Mouse (Mus musculus): ENCODE data around the gene Ttf2.

The Ttf2 gene

GRCm38 (mm10) chr3:100989417-100989816 is 20.0 kb upstream of the Ttf2 start:
- in situ Hi-C loops (cut with MboI; ENCODE audit: unreplicated experiment in 2 of 2): no loop called here

- in situ Hi-C loops (cut with MboI; ENCODE audit: unreplicated experiment in 2 of 2): loop anchor here (10.0 kb wide), 2 partner anchors 626 to 836 kb away; partner anchors contain the start of gene Atp1a1 (in 1 of the 2)
Measured at GRCm38 (mm10) chr3:100979290-100979689, 9.8 kb upstream of the Ttf2 start.

GRCm38 (mm10) chr3:100973906-100974305 is 4.4 kb upstream of the Ttf2 start:
- in situ Hi-C loops (cut with MboI; ENCODE audit: unreplicated experiment in 2 of 2): loop anchor here (5.0 to 25.0 kb wide), 9 partner anchors 243 to 1713 kb away; partner anchors contain the start of gene Atp1a1 (in 1 of the 2)

GRCm38 (mm10) chr3:100963849-100964542 is 5.5 kb downstream of the Ttf2 start:
- in situ Hi-C loops (cut with MboI; ENCODE audit: unreplicated experiment in 2 of 2): loop anchor here (10.0 to 25.0 kb wide), 3 partner anchors 623 to 1723 kb away; no protein-coding TSS in a partner anchor

GRCm38 (mm10) chr3:100961501-100961900 is 8.0 kb downstream of the Ttf2 start:
- in situ Hi-C loops (cut with MboI; ENCODE audit: unreplicated experiment in 2 of 2): loop anchor here (10.0 to 25.0 kb wide), 3 partner anchors 626 to 1726 kb away; no protein-coding TSS in a partner anchor

- in situ Hi-C loops (cut with MboI; ENCODE audit: unreplicated experiment in 2 of 2): loop anchor here (10.0 to 25.0 kb wide), 3 partner anchors 626 to 1726 kb away; no protein-coding TSS in a partner anchor
Measured at GRCm38 (mm10) chr3:100961007-100961406, 8.5 kb downstream of the Ttf2 start.

- in situ Hi-C loops (cut with MboI; ENCODE audit: unreplicated experiment in 2 of 2): loop anchor here (10.0 to 25.0 kb wide), 4 partner anchors 633 to 1733 kb away; no protein-coding TSS in a partner anchor
Measured at GRCm38 (mm10) chr3:100954616-100955015, 14.8 kb downstream of the Ttf2 start.

GRCm38 (mm10) chr3:100951531-100951930 is 17.9 kb downstream of the Ttf2 start:
- in situ Hi-C loops (cut with MboI; ENCODE audit: unreplicated experiment in 2 of 2): loop anchor here (10.0 to 25.0 kb wide), 4 partner anchors 636 to 1736 kb away; no protein-coding TSS in a partner anchor

- in situ Hi-C loops (cut with MboI; ENCODE audit: unreplicated experiment in 2 of 2): loop anchor here in 1 of 2 experiments (25.0 kb wide), 1 partner anchor 1710 kb away; the partner anchor contains the start of gene Tbx15
Measured at GRCm38 (mm10) chr3:100947286-100947685, 22.2 kb downstream of the Ttf2 start.

- in situ Hi-C loops (cut with MboI; ENCODE audit: unreplicated experiment in 2 of 2): loop anchor here in 1 of 2 experiments (25.0 kb wide), 1 partner anchor 1703 kb away; the partner anchor contains the start of gene Tbx15
Measured at GRCm38 (mm10) chr3:100940496-100941037, 28.9 kb downstream of the Ttf2 start.

GRCm38 (mm10) chr3:100938211-100938610 is 31.3 kb downstream of the Ttf2 start:
- in situ Hi-C loops (cut with MboI; ENCODE audit: unreplicated experiment in 2 of 2): loop anchor here in 1 of 2 experiments (25.0 kb wide), 1 partner anchor 1701 kb away; the partner anchor contains the start of gene Tbx15

- in situ Hi-C loops (cut with MboI; ENCODE audit: unreplicated experiment in 2 of 2): loop anchor here in 1 of 2 experiments (25.0 kb wide), 1 partner anchor 1699 kb away; the partner anchor contains the start of gene Tbx15
Measured at GRCm38 (mm10) chr3:100936201-100936600, 33.3 kb downstream of the Ttf2 start.

GRCm38 (mm10) chr3:100935521-100935920 is 33.9 kb downstream of the Ttf2 start:
- in situ Hi-C loops (cut with MboI; ENCODE audit: unreplicated experiment in 2 of 2): loop anchor here in 1 of 2 experiments (25.0 kb wide), 1 partner anchor 1698 kb away; the partner anchor contains the start of gene Tbx15

GRCm38 (mm10) chr3:100932077-100932944 is 37.2 kb downstream of the Ttf2 start:
- in situ Hi-C loops (cut with MboI; ENCODE audit: unreplicated experiment in 2 of 2): loop anchor here in 1 of 2 experiments (25.0 kb wide), 1 partner anchor 1695 kb away; the partner anchor contains the start of gene Tbx15

- in situ Hi-C loops (cut with MboI; ENCODE audit: unreplicated experiment in 2 of 2): loop anchor here in 1 of 2 experiments (25.0 kb wide), 1 partner anchor 1694 kb away; the partner anchor contains the start of gene Tbx15
Measured at GRCm38 (mm10) chr3:100931332-100932076, 38.0 kb downstream of the Ttf2 start.

GRCm38 (mm10) chr3:100925176-100925575 is 44.3 kb downstream of the Ttf2 start:
- in situ Hi-C loops (cut with MboI; ENCODE audit: unreplicated experiment in 2 of 2): loop anchor here (10.0 to 25.0 kb wide), 3 partner anchors 240 to 1688 kb away; partner anchors contain the start of genes Gdap2 (in 1 of the 2), Man1a2 (in 1 of the 2), Tbx15 (in 1 of the 2) and Wdr3 (in 1 of the 2)

GRCm38 (mm10) chr3:100924065-100924732 is 45.3 kb downstream of the Ttf2 start:
- in situ Hi-C loops (cut with MboI; ENCODE audit: unreplicated experiment in 2 of 2): loop anchor here (5.0 to 25.0 kb wide), 5 partner anchors 232 to 1787 kb away; partner anchors contain the start of genes Gdap2 (in 1 of the 2), Man1a2 (in 1 of the 2), Wars2 (in 1 of the 2) and Wdr3 (in 1 of the 2)

Data from v-Abl transformed pro-B cells (cell line).